Mouse (Mus musculus): ENCODE results near the gene Cd72.

DNA sequence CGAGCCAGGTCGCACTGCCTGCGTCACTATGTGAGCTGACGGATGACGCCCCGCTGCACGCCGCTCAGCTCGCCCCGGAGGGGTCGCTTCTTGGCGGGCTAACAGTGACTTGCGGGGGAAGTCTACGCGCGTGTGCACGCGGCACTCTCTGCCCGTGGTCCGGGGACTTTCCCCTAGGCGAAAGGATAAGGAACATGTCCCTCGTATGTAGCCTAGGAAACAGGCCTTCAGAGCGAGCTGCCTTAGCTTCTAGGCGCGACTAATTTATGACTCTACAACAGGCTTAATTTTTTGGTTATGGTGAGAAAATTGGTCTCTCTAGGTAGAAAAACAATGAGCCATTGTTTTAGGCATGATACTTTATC lies 38.4 kb upstream of the Cd72 start, which contains the start of gene Ccdc107:
- TF ChIP-seq POLR2A (IDR thresholded peaks at IDR 0.05; ENCODE audit: borderline replicate concordance, extremely low read depth, insufficient read depth, insufficient read length, poor library complexity, severe bottlenecking) = no peak
- TF ChIP-seq CTCF (IDR thresholded peaks at IDR 0.05; ENCODE audit: borderline replicate concordance, extremely low read depth, insufficient read depth, insufficient read length) = no peak
